Mouse (Mus musculus): Measurements from ENCODE around the gene Lrig1.

- TF ChIP-seq CTCF (IDR thresholded peaks at IDR 0.05; ENCODE audit: control insufficient read depth, insufficient read depth, insufficient read length) = no peak
- TF ChIP-seq MAX (IDR thresholded peaks at IDR 0.05) = no peak
- no peak for TF ChIP-seq USF1 (IDR thresholded peaks at IDR 0.05; ENCODE audit: low read depth)
- TF ChIP-seq MYOD1 (IDR thresholded peaks at IDR 0.05; ENCODE audit: control insufficient read depth, insufficient read length, low read depth) = no peak
- no peak for TF ChIP-seq MYOG (IDR thresholded peaks at IDR 0.05; ENCODE audit: control insufficient read depth, extremely low read depth, insufficient read length)
- no peak for TF ChIP-seq CEBPB (IDR thresholded peaks at IDR 0.05; ENCODE audit: low read depth)
- no peak for TF ChIP-seq FOSL1 (IDR thresholded peaks at IDR 0.05; ENCODE audit: insufficient read depth, low read length, poor library complexity, severe bottlenecking)
These were observed 81.3 kb downstream of the Lrig1 start for GRCm38 (mm10) chr6:94618671-94619070.
